Mouse (Mus musculus): Measurements from ENCODE around the gene Thada.
"Not testable (repeated sequence)": the region's sequence is repeated elsewhere in the genome, so short reads cannot be mapped to it uniquely, and the experiment has no call there.

Thada gene

GRCm38 (mm10) chr17:84236781-84237557, 229.0 kb downstream of the Thada start:
- no peak for ATAC-seq (ENCODE audit: insufficient number of reproducible peaks, low FRiP score, low TSS enrichment)

GRCm38 (mm10) chr17:84235399-84235928, 230.5 kb downstream of the Thada start:
- no peak for ATAC-seq (ENCODE audit: insufficient number of reproducible peaks, low FRiP score, low TSS enrichment)

GRCm38 (mm10) chr17:84234785-84235184, 231.2 kb downstream of the Thada start:
- not testable (repeated sequence) for ATAC-seq (ENCODE audit: insufficient number of reproducible peaks, low FRiP score, low TSS enrichment)

- no peak for ATAC-seq (ENCODE audit: insufficient number of reproducible peaks, low FRiP score, low TSS enrichment)
Measured at GRCm38 (mm10) chr17:84233758-84234157, 232.2 kb downstream of the Thada start.

- ATAC-seq (ENCODE audit: insufficient number of reproducible peaks, low FRiP score, low TSS enrichment): no peak
Measured at GRCm38 (mm10) chr17:84231361-84231760, 234.6 kb downstream of the Thada start.

- no peak for ATAC-seq (ENCODE audit: insufficient number of reproducible peaks, low FRiP score, low TSS enrichment)
Measured at GRCm38 (mm10) chr17:84228223-84228622, 237.8 kb downstream of the Thada start.

GRCm38 (mm10) chr17:84226681-84227080, 239.3 kb downstream of the Thada start:
- no peak for ATAC-seq (ENCODE audit: insufficient number of reproducible peaks, low FRiP score, low TSS enrichment)

- ATAC-seq (ENCODE audit: insufficient number of reproducible peaks, low FRiP score, low TSS enrichment): no peak
Measured at GRCm38 (mm10) chr17:84226231-84226630, 239.8 kb downstream of the Thada start.

GRCm38 (mm10) chr17:84224217-84224887, 241.7 kb downstream of the Thada start:
- ATAC-seq (ENCODE audit: insufficient number of reproducible peaks, low FRiP score, low TSS enrichment): no peak

- ATAC-seq (ENCODE audit: insufficient number of reproducible peaks, low FRiP score, low TSS enrichment): not testable (repeated sequence)
Measured at GRCm38 (mm10) chr17:84218841-84219240, 247.2 kb downstream of the Thada start.

GRCm38 (mm10) chr17:84217696-84218095, 248.3 kb downstream of the Thada start:
- no peak for ATAC-seq (ENCODE audit: insufficient number of reproducible peaks, low FRiP score, low TSS enrichment)

GRCm38 (mm10) chr17:84215264-84215960, 250.6 kb downstream of the Thada start:
- ATAC-seq (ENCODE audit: insufficient number of reproducible peaks, low FRiP score, low TSS enrichment): no peak

GRCm38 (mm10) chr17:84213464-84213863, 252.5 kb downstream of the Thada start:
- ATAC-seq (ENCODE audit: insufficient number of reproducible peaks, low FRiP score, low TSS enrichment): no peak

GRCm38 (mm10) chr17:84207611-84208010, 258.4 kb downstream of the Thada start:
- ATAC-seq (ENCODE audit: insufficient number of reproducible peaks, low FRiP score, low TSS enrichment): no peak

- ATAC-seq (ENCODE audit: insufficient number of reproducible peaks, low FRiP score, low TSS enrichment): no peak
Measured at GRCm38 (mm10) chr17:84206239-84206638, 259.8 kb downstream of the Thada start.

- no peak for ATAC-seq (ENCODE audit: insufficient number of reproducible peaks, low FRiP score, low TSS enrichment)
Measured at GRCm38 (mm10) chr17:84204962-84205361, 261.0 kb downstream of the Thada start.

- ATAC-seq (ENCODE audit: insufficient number of reproducible peaks, low FRiP score, low TSS enrichment): no peak
Measured at GRCm38 (mm10) chr17:84203340-84203739, 262.7 kb downstream of the Thada start.

- ATAC-seq (ENCODE audit: insufficient number of reproducible peaks, low FRiP score, low TSS enrichment): no peak
Measured at GRCm38 (mm10) chr17:84201183-84201582, 264.8 kb downstream of the Thada start.

- no peak for ATAC-seq (ENCODE audit: insufficient number of reproducible peaks, low FRiP score, low TSS enrichment)
Measured at GRCm38 (mm10) chr17:84197912-84198344, 268.1 kb downstream of the Thada start.

- no peak for ATAC-seq (ENCODE audit: insufficient number of reproducible peaks, low FRiP score, low TSS enrichment)
Measured at GRCm38 (mm10) chr17:84196329-84196728, 269.7 kb downstream of the Thada start.

GRCm38 (mm10) chr17:84195835-84196234, 270.2 kb downstream of the Thada start:
- no peak for ATAC-seq (ENCODE audit: insufficient number of reproducible peaks, low FRiP score, low TSS enrichment)
